Mouse (Mus musculus) liver, embryonic 11.5 days (tissue): ENCODE data around the gene Elp6. TPM values are rescaled to one million over a fixed set of nuclear protein-coding genes. Genes with fewer than 3 reads are reported as not detected.

ENCODE experiments used
- ATAC-seq: fragments of 200-750 bp; cut with Nextera tagmentation; replicated peaks from 2 replicates; pipeline ENCODE4 v1.8.0; 2017; ENCODE audit warnings: moderate number of reproducible peaks, mild to moderate bottlenecking, moderate TSS enrichment, moderate library complexity; ENCODE audit not compliant: low FRiP score
- DNase-seq: peaks from one replicate; pipeline ENCODE4 v3.0.0-alpha.2; 2017; ENCODE audit warnings: low spot score
- H3K27ac ChIP-seq: fragments of 300-500 bp; sonication (generic); 2 replicates; pipeline ENCODE4 v1.5.1; 2014; ENCODE audit warnings: mild to moderate bottlenecking, low read depth, low read length, control low read depth
- H3K27me3 ChIP-seq: fragments of 300-500 bp; sonication (generic); replicated peaks from 2 replicates; pipeline ENCODE4 v1.6.1; 2014; ENCODE audit warnings: low read length, mixed read lengths; ENCODE audit not compliant: control insufficient read depth, insufficient read depth
- H3K36me3 ChIP-seq: fragments of 300-500 bp; sonication (generic); 2 replicates; pipeline ENCODE4 v1.6.1; 2014; ENCODE audit warnings: mild to moderate bottlenecking, low read length, moderate library complexity, mixed read lengths; ENCODE audit not compliant: control insufficient read depth, insufficient read depth
- H3K4me1 ChIP-seq: fragments of 300-500 bp; sonication (generic); replicated peaks from 2 replicates; pipeline ENCODE4 v1.6.1; 2014; ENCODE audit warnings: low read length, mixed read lengths; ENCODE audit not compliant: control insufficient read depth, insufficient read depth
- H3K4me2 ChIP-seq: fragments of 300-500 bp; sonication (generic); 2 replicates; pipeline ENCODE4 v1.6.1; 2014; ENCODE audit warnings: mild to moderate bottlenecking, control low read depth, moderate library complexity
- H3K4me3 ChIP-seq: fragments of 300-500 bp; sonication (generic); 2 replicates; pipeline ENCODE4 v1.5.1; 2014; ENCODE audit warnings: low read depth, low read length, control low read depth
- H3K9ac ChIP-seq: fragments of 300-500 bp; sonication (generic); 2 replicates; pipeline ENCODE4 v1.6.1; 2014; ENCODE audit warnings: low read depth, low read length, control low read depth
- H3K9me3 ChIP-seq: fragments of 300-500 bp; sonication (generic); 2 replicates; pipeline ENCODE4 v1.6.1; 2016; ENCODE audit warnings: low read length, inconsistent platforms, mixed read lengths; ENCODE audit not compliant: control insufficient read depth
- WGBS: fragments of 180-500 bp; shearing (Covaris S2); extraction: QIAGEN DNeasy Blood & Tissue Kit; methylation state at CpG from one replicate; pipeline ENCODE4 v1.1.7; 2014; 5-methylcytosine and 5-hydroxymethylcytosine counted together
- polyA plus RNA-seq: library from polyadenylated mRNA; unstranded; fragments of >200 nt; fragmentation: Nextera tagmentation; extraction: Ambion mirVana; gene quantifications from 2 replicates; pipeline ENCODE4 v1.2.1, GENCODE M21; 2014

Elp6 gene
- polyA plus RNA-seq, 1 experiment from 2014 or later: 27.7 TPM

DNA sequence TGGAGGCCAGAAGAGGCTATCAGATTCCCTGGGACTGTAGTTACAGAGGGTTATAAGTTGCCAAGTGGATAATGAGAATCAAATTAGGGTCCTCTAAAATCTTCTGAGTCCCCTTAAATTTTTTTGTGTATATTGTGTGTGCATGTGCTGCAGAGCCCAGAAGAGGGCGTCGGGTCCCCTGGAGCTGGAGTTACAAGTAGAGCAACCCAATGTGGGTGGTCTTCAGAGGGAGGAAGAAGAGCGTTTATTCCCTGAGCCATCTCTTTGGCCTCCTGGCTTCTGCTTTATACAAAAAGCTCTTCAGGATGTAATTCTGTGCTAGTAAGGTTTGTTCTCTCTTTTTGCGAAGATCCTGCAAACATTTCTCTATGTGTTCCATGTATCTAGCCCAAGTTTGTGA lies 457 bp upstream of the Elp6 start:
- Histone ChIP-seq H3K9ac (peak overlapping the region; percentile 85), H3K27me3 (no peaks in the 10 kb centered on the region), H3K4me3 (peak overlapping the region; percentile 54), H3K4me1 (peaks cover 18% of the 10 kb centered on the region), H3K9me3 (no peaks in the 10 kb centered on the region; the same call in none of the 2 replicates), H3K27ac (peak overlapping the region; percentile 87), H3K4me2 (peak overlapping the region; percentile 81), H3K36me3 (no peaks in the 10 kb centered on the region)
- DNase-seq: no peak
- whole genome bisulfite sequencing: 6% methylated on average over 4 of the region's 4 CpGs
- 0 out of 2 replicates have a peak, but pooled peaks have one; percentile 18 for ATAC-seq

DNA sequence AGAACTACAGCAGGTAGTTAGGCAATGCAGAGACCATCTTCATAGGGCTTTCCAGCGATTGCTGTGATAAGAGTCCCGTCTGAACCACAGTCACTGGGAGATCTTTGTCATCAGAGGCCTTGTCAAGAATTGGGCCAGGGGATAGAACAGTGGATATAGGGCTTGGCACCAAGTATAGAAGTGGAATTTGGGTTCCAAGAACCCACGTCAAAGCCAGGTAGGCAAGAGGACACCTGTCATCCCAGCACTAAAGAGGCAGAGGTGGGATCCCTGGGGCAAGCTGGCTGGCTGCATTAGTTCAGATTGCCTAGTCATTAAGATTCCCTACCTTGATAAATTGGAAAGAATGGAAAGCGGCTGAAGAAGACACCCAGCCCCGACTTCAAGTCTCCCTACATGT lies 1.4 kb downstream of the Elp6 start:
- whole genome bisulfite sequencing: 74% methylated on average over 5 of the region's 5 CpGs
- peak overlapping the region; percentile 81 for H3K4me2 ChIP-seq
- H3K4me1 ChIP-seq: peaks cover 18% of the 10 kb centered on the region

DNA sequence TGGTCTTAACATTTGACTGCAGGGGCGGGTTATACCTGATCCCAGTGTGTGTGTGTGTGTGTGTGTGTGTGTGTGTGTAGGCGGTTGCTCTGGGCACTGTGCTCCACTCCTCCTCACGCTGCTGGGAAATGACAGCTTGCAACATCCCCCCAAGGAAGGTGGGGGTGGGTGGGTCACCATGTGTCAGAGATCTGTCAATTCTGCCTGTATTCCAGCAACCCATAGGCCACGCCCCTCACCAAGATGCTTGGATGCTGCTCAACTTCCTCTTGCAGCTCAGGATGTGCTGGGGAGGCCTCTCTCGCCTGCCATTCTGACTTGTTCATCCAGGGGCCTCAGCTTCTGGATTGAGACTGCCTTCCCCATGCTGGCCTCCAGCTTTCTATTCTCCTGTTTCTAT lies 9.7 kb downstream of the Elp6 start:
- 68% methylated on average over 5 of the region's 5 CpGs for WGBS
- H3K27me3 ChIP-seq: no peaks in the 10 kb centered on the region
- H3K27ac ChIP-seq: no peak overlapping the region
- H3K4me1 ChIP-seq: no peaks in the 10 kb centered on the region
- no peak overlapping the region for H3K9ac ChIP-seq
- no peak overlapping the region for H3K4me2 ChIP-seq
- DNase-seq (no peak), ATAC-seq (no peak)
- H3K36me3 ChIP-seq: peaks cover 28% of the 10 kb centered on the region
- H3K9me3 ChIP-seq: no peaks in the 10 kb centered on the region
- no peak overlapping the region for H3K4me3 ChIP-seq

More for the DNA sequence above, 1.4 kb downstream of the Elp6 start:
- Histone ChIP-seq H3K27me3 (no peaks in the 10 kb centered on the region), H3K9ac (peak overlapping the region; percentile 43), H3K9me3 (no peaks in the 10 kb centered on the region; the same call in 1 of the 2 replicates), H3K4me3 (peak overlapping the region; percentile 54; the same call in 1 of the 2 replicates), H3K36me3 (peaks cover 5% of the 10 kb centered on the region; the same call in 1 of the 2 replicates), H3K27ac (peak overlapping the region; percentile 38; the same call in 1 of the 2 replicates)
- no peak for DNase-seq
- ATAC-seq: no peak

DNA sequence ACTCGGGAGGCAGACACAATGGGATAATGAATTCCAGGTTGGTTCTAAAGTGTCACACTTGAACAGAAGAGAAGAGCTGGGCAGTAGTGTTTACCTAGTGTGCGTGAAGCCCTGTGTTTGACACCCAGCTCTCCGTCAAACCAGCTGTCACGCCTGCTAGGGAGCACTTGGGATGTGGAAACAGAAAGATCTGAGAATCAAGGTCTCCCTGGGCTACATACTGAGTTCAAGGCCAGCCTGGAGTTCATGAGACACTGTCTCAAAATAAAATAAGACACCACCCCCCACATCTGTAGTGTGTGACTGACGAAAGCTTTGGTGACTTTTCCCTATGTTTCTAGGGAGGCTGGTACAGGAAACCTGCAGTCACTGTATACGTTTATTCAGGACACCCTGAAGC lies 10.4 kb downstream of the Elp6 start:
- DNase-seq (no peak), ATAC-seq (no peak)
- H3K4me1 ChIP-seq: no peaks in the 10 kb centered on the region
- H3K9ac ChIP-seq: no peak overlapping the region
- no peaks in the 10 kb centered on the region for H3K9me3 ChIP-seq
- peaks cover 28% of the 10 kb centered on the region for H3K36me3 ChIP-seq
- H3K4me2 ChIP-seq: no peak overlapping the region
- WGBS: 87% methylated on average over 6 of the region's 6 CpGs
- H3K4me3 ChIP-seq: no peak overlapping the region
- no peak overlapping the region for H3K27ac ChIP-seq
- no peaks in the 10 kb centered on the region for H3K27me3 ChIP-seq

DNA sequence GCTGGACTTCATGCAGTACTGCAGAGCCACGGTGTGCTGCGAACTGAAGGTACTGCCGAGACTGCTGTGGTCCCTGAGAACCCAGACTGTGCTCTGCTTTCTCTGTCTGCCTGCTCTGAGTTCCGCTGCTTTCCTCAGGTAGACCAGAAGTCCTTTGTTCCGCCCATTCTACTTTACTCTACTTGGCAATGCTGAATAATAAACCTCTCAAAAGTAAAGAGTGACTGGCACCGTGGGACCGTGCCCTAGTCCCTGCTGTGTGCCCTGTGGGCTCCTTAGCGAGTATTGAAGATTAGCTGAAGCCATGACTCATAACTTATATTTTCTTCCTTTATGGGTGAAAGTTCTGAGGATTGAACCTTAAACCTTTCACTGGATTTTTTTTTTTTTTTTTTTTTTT lies 10.9 kb downstream of the Elp6 start:
- 91% methylated on average over 8 of the region's 8 CpGs for WGBS
- Histone ChIP-seq H3K9ac (no peak overlapping the region), H3K9me3 (no peaks in the 10 kb centered on the region), H3K4me2 (no peak overlapping the region), H3K4me3 (no peak overlapping the region), H3K27me3 (no peaks in the 10 kb centered on the region), H3K36me3 (peaks cover 23% of the 10 kb centered on the region), H3K27ac (no peak overlapping the region), H3K4me1 (no peaks in the 10 kb centered on the region)
- DNase-seq: no peak
- ATAC-seq: no peak

DNA sequence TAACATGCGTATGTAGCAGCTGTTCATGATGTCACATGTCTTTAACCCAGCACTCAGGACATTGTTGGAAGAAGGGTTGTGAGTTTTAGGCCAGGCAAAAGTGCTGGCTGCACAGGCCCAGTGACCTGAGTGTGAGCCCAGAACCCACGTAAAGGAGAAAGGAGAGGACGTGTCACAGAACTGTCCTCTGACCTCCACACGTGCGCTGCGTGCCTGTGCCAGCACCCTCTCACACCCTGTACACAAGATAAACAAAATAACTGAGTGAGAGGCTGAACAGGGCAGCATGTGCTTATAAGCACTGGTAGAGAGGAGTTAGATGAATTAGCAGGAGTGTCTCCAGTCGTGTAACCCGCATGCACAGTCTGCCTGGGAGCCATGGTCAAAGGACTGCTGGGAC lies 11.5 kb downstream of the Elp6 start:
- DNase-seq: no peak
- no peak overlapping the region for H3K9ac ChIP-seq
- no peak overlapping the region for H3K27ac ChIP-seq
- no peaks in the 10 kb centered on the region for H3K9me3 ChIP-seq
- peaks cover 22% of the 10 kb centered on the region for H3K36me3 ChIP-seq
- H3K4me3 ChIP-seq: no peak overlapping the region
- no peaks in the 10 kb centered on the region for H3K27me3 ChIP-seq
- no peak overlapping the region for H3K4me2 ChIP-seq
- no peak for ATAC-seq
- WGBS: 94% methylated on average over 8 of the region's 8 CpGs
- no peaks in the 10 kb centered on the region for H3K4me1 ChIP-seq

DNA sequence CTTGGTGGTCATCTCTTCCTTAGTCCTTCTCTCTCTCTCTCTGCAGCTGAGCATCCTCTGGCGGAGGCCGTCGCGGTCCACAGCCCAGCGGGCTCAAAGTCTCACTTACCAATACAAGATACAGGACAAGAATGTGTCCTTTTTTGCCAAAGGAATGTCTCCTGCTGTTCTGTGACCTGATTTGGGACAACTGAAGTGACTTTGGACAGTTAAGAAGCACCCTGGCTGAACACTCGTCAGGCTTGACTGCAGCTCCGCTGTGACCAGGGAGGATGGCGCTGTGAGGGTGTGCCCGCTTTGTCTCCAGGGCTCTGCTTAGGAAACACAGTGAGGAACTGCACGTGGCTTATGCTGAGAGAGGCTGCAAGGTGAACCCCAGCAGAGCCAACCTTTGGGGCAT lies 15.8 kb downstream of the Elp6 start:
- DNase-seq (no peak), ATAC-seq (no peak)
- Histone ChIP-seq H3K4me1 (no peaks in the 10 kb centered on the region), H3K27me3 (no peaks in the 10 kb centered on the region), H3K36me3 (peaks cover 12% of the 10 kb centered on the region), H3K9ac (no peak overlapping the region), H3K4me2 (no peak overlapping the region), H3K9me3 (no peaks in the 10 kb centered on the region), H3K27ac (no peak overlapping the region), H3K4me3 (no peak overlapping the region)
- WGBS: 91% methylated on average over 10 of the region's 10 CpGs

DNA sequence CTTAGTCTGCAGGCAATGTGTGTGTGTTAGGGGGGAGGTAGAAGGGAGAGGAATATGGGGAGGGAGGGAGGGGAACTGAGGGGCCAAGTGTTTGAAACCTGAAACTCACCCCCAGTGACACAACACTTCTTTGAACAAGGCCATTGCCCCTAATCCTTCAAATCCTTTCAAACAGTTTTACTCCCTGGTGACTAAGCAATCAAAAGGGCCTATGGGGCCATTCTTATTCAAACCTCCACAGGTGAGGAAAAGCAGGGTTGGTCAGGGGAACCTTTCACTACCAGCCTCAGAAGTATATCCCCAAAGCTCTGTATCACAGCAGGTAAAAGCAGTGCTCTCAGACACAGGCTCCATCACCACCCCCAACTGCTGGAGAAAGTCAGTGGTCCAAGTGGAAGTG lies 18.0 kb downstream of the Elp6 start:
- Histone ChIP-seq H3K36me3 (peaks cover 5% of the 10 kb centered on the region; the same call in 1 of the 2 replicates), H3K9me3 (no peaks in the 10 kb centered on the region), H3K4me2 (no peak overlapping the region), H3K27me3 (no peaks in the 10 kb centered on the region), H3K27ac (no peak overlapping the region), H3K4me1 (no peaks in the 10 kb centered on the region), H3K4me3 (no peak overlapping the region), H3K9ac (no peak overlapping the region)
- ATAC-seq: no peak
- DNase-seq: no peak

DNA sequence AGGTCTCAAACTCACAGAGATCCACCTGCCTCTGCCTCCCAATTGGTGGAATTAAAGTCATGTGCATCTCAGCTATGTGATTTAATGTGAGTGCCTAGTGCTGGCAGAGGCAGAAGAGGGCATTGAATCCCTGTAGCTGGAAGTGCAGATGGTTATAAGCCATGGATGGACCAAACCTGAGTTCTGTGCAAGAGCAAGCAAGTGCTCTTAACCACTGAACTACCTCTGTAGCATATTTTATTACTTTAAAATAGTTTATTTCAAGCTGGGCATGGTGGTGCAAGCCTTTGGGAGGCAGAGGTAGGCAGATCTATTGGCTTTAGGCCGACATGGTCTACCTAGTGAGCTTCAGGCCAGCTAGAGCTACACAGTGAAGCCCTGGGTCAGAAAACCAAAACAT lies 19.2 kb downstream of the Elp6 start:
- no peak for DNase-seq
- H3K27ac ChIP-seq: no peak overlapping the region
- H3K4me3 ChIP-seq: no peak overlapping the region
- H3K36me3 ChIP-seq: no peaks in the 10 kb centered on the region
- no peak overlapping the region for H3K4me2 ChIP-seq
- H3K4me1 ChIP-seq: peaks cover 4% of the 10 kb centered on the region
- no peaks in the 10 kb centered on the region for H3K9me3 ChIP-seq
- no peak overlapping the region for H3K9ac ChIP-seq
- WGBS: 84% methylated on average over 1 of the region's 1 CpGs
- no peaks in the 10 kb centered on the region for H3K27me3 ChIP-seq
- ATAC-seq: no peak
